Mouse (Mus musculus): ENCODE results near the gene Begain. TPM values are rescaled to one million over a fixed set of nuclear protein-coding genes. Genes with fewer than 3 reads are reported as not detected.

The Begain gene
- 3.1 and 4.8 TPM in 2 replicates for polyA plus RNA-seq (2012; rRNA removed)

GRCm38 (mm10) chr12:109068167-109068653 is at the start of gene Begain:
TSS of gene Begain (minus strand) at chr12:109068217.
- DNase-seq (ENCODE audit: low read depth in 1 of 2, low spot score in 2 of 2): peak in 1 of 2 experiments; percentile 31
- 2% methylated on average over 44 of the region's 48 CpGs for WGBS
- TF ChIP-seq POLR2A (IDR thresholded peaks at IDR 0.05; ENCODE audit: low read depth, low read length) (no peak), CTCF (IDR thresholded peaks at IDR 0.05; ENCODE audit: extremely low read depth, insufficient read depth, insufficient read length, insufficient replicate concordance) (no peak)
- Histone ChIP-seq H3K4me3 (ENCODE audit: extremely low read depth, insufficient read depth, insufficient read length) (peak within 1 kb of the TSS; percentile 57), H3K36me3 (ENCODE audit: control insufficient read depth, insufficient read depth, low read length) (no peaks in the 10 kb centered on the region), H3K4me1 (ENCODE audit: control insufficient read depth, insufficient read depth, insufficient read length) (peaks cover 28% of the 10 kb centered on the region; the same call in 1 of the 2 replicates), H3K27me3 (ENCODE audit: control insufficient read depth, insufficient read depth, low read length) (no peaks in the 10 kb centered on the region), H3K27ac (ENCODE audit: insufficient read depth, low read length) (peak within 1 kb of the TSS; percentile 30; the same call in 1 of the 2 replicates)

DNA sequence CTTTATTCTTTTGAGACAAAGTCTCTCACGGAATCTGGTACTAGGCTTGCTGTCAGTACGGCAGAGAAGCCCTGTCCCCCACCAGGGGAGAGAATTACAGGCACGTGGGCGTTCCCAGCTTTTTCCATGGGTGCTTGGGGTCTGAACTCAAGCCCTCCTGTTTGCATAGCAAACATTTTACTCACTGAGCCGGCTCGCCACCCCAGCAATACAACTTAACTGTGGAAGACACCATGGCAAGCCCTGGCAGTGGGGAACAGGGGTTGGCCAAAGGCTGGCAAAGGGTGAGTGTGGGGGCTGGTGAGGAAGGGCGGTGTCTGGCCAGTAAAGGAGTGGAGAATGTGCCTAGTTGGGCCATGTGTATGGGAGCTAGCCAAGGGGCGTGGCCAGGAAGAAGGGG is 47.7 kb upstream of the Begain start:
- 78% methylated on average over 8 of the region's 8 CpGs for WGBS
- Histone ChIP-seq H3K36me3 (ENCODE audit: control insufficient read depth, insufficient read depth, low read length) (no peaks in the 10 kb centered on the region), H3K27ac (ENCODE audit: insufficient read depth, low read length) (no peak overlapping the region), H3K27me3 (ENCODE audit: control insufficient read depth, insufficient read depth, low read length) (no peaks in the 10 kb centered on the region), H3K4me1 (ENCODE audit: control insufficient read depth, insufficient read depth, insufficient read length) (no peaks in the 10 kb centered on the region), H3K4me3 (ENCODE audit: extremely low read depth, insufficient read depth, insufficient read length) (no peak overlapping the region)
- TF ChIP-seq CTCF (IDR thresholded peaks at IDR 0.05; ENCODE audit: extremely low read depth, insufficient read depth, insufficient read length, insufficient replicate concordance) (no peak), POLR2A (IDR thresholded peaks at IDR 0.05; ENCODE audit: low read depth, low read length) (no peak)
- no peak for DNase-seq (ENCODE audit: low read depth in 1 of 2, low spot score in 2 of 2)

- 80% methylated on average over 10 of the region's 10 CpGs for WGBS
- TF ChIP-seq CTCF (IDR thresholded peaks at IDR 0.05; ENCODE audit: extremely low read depth, insufficient read depth, insufficient read length, insufficient replicate concordance): no peak
- TF ChIP-seq POLR2A (IDR thresholded peaks at IDR 0.05; ENCODE audit: low read depth, low read length): no peak
- Histone ChIP-seq H3K4me3 (ENCODE audit: extremely low read depth, insufficient read depth, insufficient read length) (no peak overlapping the region), H3K27ac (ENCODE audit: insufficient read depth, low read length) (no peak overlapping the region), H3K4me1 (ENCODE audit: control insufficient read depth, insufficient read depth, insufficient read length) (no peaks in the 10 kb centered on the region), H3K36me3 (ENCODE audit: control insufficient read depth, insufficient read depth, low read length) (no peaks in the 10 kb centered on the region), H3K27me3 (ENCODE audit: control insufficient read depth, insufficient read depth, low read length) (no peaks in the 10 kb centered on the region)
- no peak for DNase-seq (ENCODE audit: low read depth in 1 of 2, low spot score in 2 of 2)
Measured at GRCm38 (mm10) chr12:109115161-109115560, 47.1 kb upstream of the Begain start.

DNA sequence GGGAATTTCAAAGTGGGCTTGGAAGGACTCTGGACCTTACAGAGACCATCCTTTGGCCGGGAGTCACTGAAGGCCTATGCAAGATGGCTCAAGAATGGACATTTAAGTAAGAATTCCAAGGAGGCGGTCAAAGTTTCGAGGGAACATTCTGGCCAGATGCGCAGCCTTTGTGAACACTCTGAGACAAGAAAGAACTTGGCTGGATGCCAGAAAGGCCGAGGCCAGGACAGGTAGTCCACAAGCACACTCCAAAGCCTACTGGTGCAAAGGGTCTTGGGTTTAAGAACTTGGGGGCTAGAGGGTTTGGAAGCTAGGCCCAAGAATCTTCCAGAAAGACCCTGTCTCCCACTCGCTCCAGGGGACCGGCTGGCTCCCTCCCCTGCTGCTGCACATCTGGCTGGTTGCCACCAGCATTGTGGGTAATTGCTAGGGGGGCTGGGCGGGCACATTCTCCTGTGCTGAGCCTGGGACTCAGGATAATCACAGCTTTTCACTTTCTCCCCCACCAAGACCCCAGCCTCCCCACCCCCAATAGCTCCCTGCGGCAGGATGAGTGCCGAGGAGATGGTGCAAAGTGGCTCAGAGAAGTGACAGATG is 45.1 kb upstream of the Begain start:
- no peak overlapping the region for H3K4me3 ChIP-seq (ENCODE audit: extremely low read depth, insufficient read depth, insufficient read length)
- no peak for TF ChIP-seq CTCF (IDR thresholded peaks at IDR 0.05; ENCODE audit: extremely low read depth, insufficient read depth, insufficient read length, insufficient replicate concordance)
- TF ChIP-seq POLR2A (IDR thresholded peaks at IDR 0.05; ENCODE audit: low read depth, low read length): no peak
- H3K27ac ChIP-seq (ENCODE audit: insufficient read depth, low read length): no peak overlapping the region
- H3K4me1 ChIP-seq (ENCODE audit: control insufficient read depth, insufficient read depth, insufficient read length): no peaks in the 10 kb centered on the region
- H3K27me3 ChIP-seq (ENCODE audit: control insufficient read depth, insufficient read depth, low read length): no peaks in the 10 kb centered on the region
- WGBS: 70% methylated on average over 10 of the region's 10 CpGs
- H3K36me3 ChIP-seq (ENCODE audit: control insufficient read depth, insufficient read depth, low read length): no peaks in the 10 kb centered on the region
- DNase-seq (ENCODE audit: low read depth in 1 of 2, low spot score in 2 of 2): no peak

- DNase-seq (ENCODE audit: low read depth in 1 of 2, low spot score in 2 of 2): no peak
- Histone ChIP-seq H3K4me1 (ENCODE audit: control insufficient read depth, insufficient read depth, insufficient read length) (no peaks in the 10 kb centered on the region), H3K4me3 (ENCODE audit: extremely low read depth, insufficient read depth, insufficient read length) (no peak overlapping the region), H3K27ac (ENCODE audit: insufficient read depth, low read length) (no peak overlapping the region), H3K27me3 (ENCODE audit: control insufficient read depth, insufficient read depth, low read length) (no peaks in the 10 kb centered on the region), H3K36me3 (ENCODE audit: control insufficient read depth, insufficient read depth, low read length) (no peaks in the 10 kb centered on the region)
- WGBS: 83% methylated on average over 9 of the region's 9 CpGs
- TF ChIP-seq CTCF (IDR thresholded peaks at IDR 0.05; ENCODE audit: extremely low read depth, insufficient read depth, insufficient read length, insufficient replicate concordance): no peak
- no peak for TF ChIP-seq POLR2A (IDR thresholded peaks at IDR 0.05; ENCODE audit: low read depth, low read length)
Measured at GRCm38 (mm10) chr12:109112354-109112995, 44.5 kb upstream of the Begain start.

DNA sequence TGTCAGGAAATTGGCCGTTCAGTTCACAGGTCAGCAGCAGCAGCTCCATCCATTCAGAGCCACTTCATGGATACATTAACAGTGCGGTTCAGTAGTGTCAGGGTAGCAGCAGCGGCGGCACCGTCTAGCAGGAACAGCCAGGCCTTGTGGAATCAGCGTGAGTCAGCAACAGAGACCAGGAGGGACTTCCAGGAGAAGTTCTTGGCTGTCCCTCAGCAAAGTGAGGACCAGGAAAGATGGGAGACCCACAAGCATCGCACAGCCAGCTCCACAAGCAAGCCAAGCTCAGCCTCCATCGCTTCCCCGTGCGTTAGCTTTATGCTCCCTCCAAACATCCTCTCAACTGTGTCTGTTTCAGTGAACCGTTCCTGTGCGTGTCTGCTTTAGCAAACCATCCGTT is 40.9 kb upstream of the Begain start:
- Histone ChIP-seq H3K27me3 (ENCODE audit: control insufficient read depth, insufficient read depth, low read length) (no peaks in the 10 kb centered on the region), H3K27ac (ENCODE audit: insufficient read depth, low read length) (no peak overlapping the region), H3K36me3 (ENCODE audit: control insufficient read depth, insufficient read depth, low read length) (no peaks in the 10 kb centered on the region), H3K4me3 (ENCODE audit: extremely low read depth, insufficient read depth, insufficient read length) (no peak overlapping the region), H3K4me1 (ENCODE audit: control insufficient read depth, insufficient read depth, insufficient read length) (no peaks in the 10 kb centered on the region)
- 84% methylated on average over 13 of the region's 13 CpGs for WGBS
- DNase-seq (ENCODE audit: low read depth in 1 of 2, low spot score in 2 of 2): no peak
- TF ChIP-seq POLR2A (IDR thresholded peaks at IDR 0.05; ENCODE audit: low read depth, low read length) (no peak), CTCF (IDR thresholded peaks at IDR 0.05; ENCODE audit: extremely low read depth, insufficient read depth, insufficient read length, insufficient replicate concordance) (no peak)

- H3K4me1 ChIP-seq (ENCODE audit: control insufficient read depth, insufficient read depth, insufficient read length): peaks cover 3% of the 10 kb centered on the region; the same call in 1 of the 2 replicates
- TF ChIP-seq POLR2A (IDR thresholded peaks at IDR 0.05; ENCODE audit: low read depth, low read length) (no peak), CTCF (IDR thresholded peaks at IDR 0.05; ENCODE audit: extremely low read depth, insufficient read depth, insufficient read length, insufficient replicate concordance) (no peak)
- H3K27ac ChIP-seq (ENCODE audit: insufficient read depth, low read length): no peak overlapping the region
- H3K27me3 ChIP-seq (ENCODE audit: control insufficient read depth, insufficient read depth, low read length): no peaks in the 10 kb centered on the region
- 87% methylated on average over 7 of the region's 7 CpGs for WGBS
- no peak for DNase-seq (ENCODE audit: low read depth in 1 of 2, low spot score in 2 of 2)
- no peaks in the 10 kb centered on the region for H3K36me3 ChIP-seq (ENCODE audit: control insufficient read depth, insufficient read depth, low read length)
- H3K4me3 ChIP-seq (ENCODE audit: extremely low read depth, insufficient read depth, insufficient read length): no peak overlapping the region
Measured at GRCm38 (mm10) chr12:109100381-109100780, 32.4 kb upstream of the Begain start.
